Mouse (Mus musculus) brain, embryonic 14.5 days (tissue): Measurements from ENCODE around the gene Sh3bp1.

Experiments used
- CTCF ChIP-seq: fragments of 200-500 bp; IDR thresholded peaks from 2 replicates; pipeline ENCODE4 v1.5.1; 2012; ENCODE audit warnings: inconsistent platforms, mild to moderate bottlenecking, moderate library complexity, borderline replicate concordance; ENCODE audit not compliant: insufficient read depth, insufficient read length; ENCODE audit errors: extremely low read depth
- POLR2A ChIP-seq: fragments of 200-500 bp; IDR thresholded peaks from 2 replicates; pipeline ENCODE4 v1.6.1; 2012; ENCODE audit warnings: mild to moderate bottlenecking, inconsistent platforms, borderline replicate concordance; ENCODE audit not compliant: poor library complexity, insufficient read depth, insufficient read length, severe bottlenecking; ENCODE audit errors: extremely low read depth

DNA sequence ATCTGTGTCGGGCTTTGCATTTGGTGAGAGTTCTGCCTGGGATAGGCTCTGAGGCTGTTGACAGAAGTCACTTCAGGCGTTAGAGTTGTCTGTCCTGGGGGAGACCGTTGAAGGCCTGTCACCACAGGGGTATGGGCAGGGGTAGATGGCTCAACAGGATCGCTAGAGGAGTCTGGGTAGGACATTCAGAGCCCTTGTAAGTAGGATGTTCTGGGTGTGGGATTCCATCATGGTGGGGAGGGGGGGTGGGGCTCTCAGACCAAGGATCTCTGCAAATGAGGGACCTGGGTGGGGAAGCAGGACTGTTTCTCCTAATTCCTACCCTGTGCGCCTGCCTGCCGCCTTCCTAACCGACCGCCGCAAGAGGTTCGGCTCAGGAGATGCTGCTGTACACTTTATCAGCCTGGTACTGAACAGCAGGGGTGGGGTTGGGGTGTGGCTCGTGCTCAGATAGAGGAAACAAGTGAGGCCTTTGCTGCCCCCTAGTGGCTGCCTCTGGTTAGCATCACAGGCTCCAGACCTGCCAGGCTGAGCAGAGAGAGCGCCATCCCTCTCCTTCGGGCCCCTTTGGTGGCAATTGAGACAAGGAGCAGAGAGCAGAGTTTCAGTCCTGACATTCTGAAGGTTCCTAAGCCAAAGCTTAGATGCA, 47.9 kb upstream of the Sh3bp1 start:
- TF ChIP-seq CTCF (peak; percentile 93), POLR2A (no peak)
